Mouse (Mus musculus) embryonic facial prominence, embryonic 15.5 days (tissue): Measurements from ENCODE around the gene Trim80. TPM values are rescaled to one million over a fixed set of nuclear protein-coding genes. Genes with fewer than 3 reads are reported as not detected.
A peak's percentile ranks its signal among the peaks of the same experiment; 100 is the strongest.

Experiments
- ATAC-seq: fragments of 200-750 bp; cut with Nextera tagmentation; 2 replicates; pipeline ENCODE4 v1.8.0; 2017; ENCODE audit warnings: low read depth, moderate TSS enrichment; ENCODE audit not compliant: insufficient number of reproducible peaks, low FRiP score, low TSS enrichment
- H3K27ac ChIP-seq: fragments of 300-500 bp; sonication (generic); replicated peaks from 2 replicates; pipeline ENCODE4 v1.5.1; 2015; ENCODE audit warnings: mild to moderate bottlenecking, inconsistent platforms
- H3K27me3 ChIP-seq: fragments of 300-500 bp; sonication (generic); 2 replicates; pipeline ENCODE4 v1.6.1; 2015; ENCODE audit warnings: inconsistent platforms
- H3K36me3 ChIP-seq: fragments of 300-500 bp; sonication (generic); 2 replicates; pipeline ENCODE4 v1.6.1; 2015; ENCODE audit warnings: mild to moderate bottlenecking, inconsistent platforms
- H3K4me1 ChIP-seq: fragments of 300-500 bp; sonication (generic); 2 replicates; pipeline ENCODE4 v1.6.1; 2015; ENCODE audit warnings: inconsistent platforms
- H3K4me2 ChIP-seq: fragments of 300-500 bp; sonication (generic); replicated peaks from 2 replicates; pipeline ENCODE4 v1.6.1; 2015; ENCODE audit warnings: mild to moderate bottlenecking, inconsistent platforms
- H3K4me3 ChIP-seq: fragments of 300-500 bp; sonication (generic); replicated peaks from 2 replicates; pipeline ENCODE4 v1.5.1; 2015; ENCODE audit warnings: mild to moderate bottlenecking, inconsistent platforms
- H3K9ac ChIP-seq: fragments of 300-500 bp; sonication (generic); 2 replicates; pipeline ENCODE4 v1.6.1; 2015; ENCODE audit warnings: inconsistent platforms
- H3K9me3 ChIP-seq: fragments of 300-500 bp; sonication (generic); replicated peaks from 2 replicates; pipeline ENCODE4 v1.6.1; 2016; ENCODE audit warnings: inconsistent platforms
- WGBS: fragments of 180-500 bp; shearing (Covaris S2); methylation state at CpG from one replicate; pipeline ENCODE4 v1.1.7; 2015; 5-methylcytosine and 5-hydroxymethylcytosine counted together
- polyA plus RNA-seq: library from polyadenylated mRNA; unstranded; fragments of >200 nt; fragmentation: Nextera tagmentation; extraction: Ambion mirVana; gene quantifications from 2 replicates; pipeline ENCODE4 v1.2.1, GENCODE M21; 2015

Gene Trim80
- polyA plus RNA-seq, 1 experiment from 2014 or later = not detected

DNA sequence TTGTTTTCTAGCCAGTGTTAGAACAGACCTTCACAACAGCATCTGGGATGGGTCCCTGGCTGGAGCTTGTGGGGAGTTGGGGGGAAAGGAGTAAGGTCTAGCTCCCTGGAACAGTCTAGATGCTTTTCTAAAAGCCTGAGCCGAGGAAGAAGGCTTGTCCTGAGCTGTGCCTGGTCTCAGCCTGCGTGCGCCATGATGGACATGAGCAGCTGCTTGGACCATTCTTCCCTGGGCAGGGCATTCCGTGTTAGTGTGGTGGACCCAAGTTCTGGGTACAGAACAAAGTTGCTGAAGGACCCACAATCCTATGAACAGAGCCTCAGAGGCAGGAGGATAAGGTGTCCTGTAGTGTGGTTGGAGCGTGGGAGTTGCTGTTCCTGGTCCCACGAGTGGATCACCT lies 9.8 kb upstream of the Trim80 start:
- H3K9ac ChIP-seq = no peak overlapping the region
- H3K4me1 ChIP-seq = peaks cover 15% of the 10 kb centered on the region
- no peaks in the 10 kb centered on the region for H3K27me3 ChIP-seq
- ATAC-seq = no peak
- H3K36me3 ChIP-seq = peaks cover 50% of the 10 kb centered on the region
- whole genome bisulfite sequencing = 80% methylated on average over 6 of the region's 6 CpGs
- no peak overlapping the region for H3K4me2 ChIP-seq
- H3K4me3 ChIP-seq = no peak overlapping the region
- H3K9me3 ChIP-seq = no peaks in the 10 kb centered on the region
- no peak overlapping the region for H3K27ac ChIP-seq

DNA sequence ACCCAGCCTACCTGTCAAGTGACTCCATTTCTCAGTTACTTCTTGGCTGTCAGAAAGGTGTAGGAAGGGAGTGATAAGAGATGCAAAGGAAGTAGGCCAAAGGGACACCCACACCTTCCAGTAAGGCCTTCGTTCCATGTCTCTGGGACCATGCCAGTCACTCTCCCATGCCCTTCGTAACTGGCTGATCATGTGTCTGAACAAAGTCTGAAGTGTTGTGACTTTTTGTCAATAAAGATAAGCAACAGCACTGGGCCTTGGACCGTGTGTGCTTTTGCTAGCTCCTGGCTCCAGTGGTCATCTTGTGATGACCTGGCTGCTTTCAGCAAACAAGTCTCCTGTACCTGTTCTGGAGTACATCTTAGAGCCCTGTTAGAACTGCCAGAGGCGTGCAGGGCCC lies 7.5 kb upstream of the Trim80 start:
- Histone ChIP-seq H3K27me3 (no peaks in the 10 kb centered on the region), H3K4me1 (peaks cover 17% of the 10 kb centered on the region), H3K27ac (no peak overlapping the region), H3K9me3 (no peaks in the 10 kb centered on the region), H3K36me3 (peaks cover 39% of the 10 kb centered on the region), H3K4me2 (no peak overlapping the region), H3K4me3 (no peak overlapping the region), H3K9ac (no peak overlapping the region)
- no peak for ATAC-seq
- 79% methylated on average over 4 of the region's 4 CpGs for WGBS

DNA sequence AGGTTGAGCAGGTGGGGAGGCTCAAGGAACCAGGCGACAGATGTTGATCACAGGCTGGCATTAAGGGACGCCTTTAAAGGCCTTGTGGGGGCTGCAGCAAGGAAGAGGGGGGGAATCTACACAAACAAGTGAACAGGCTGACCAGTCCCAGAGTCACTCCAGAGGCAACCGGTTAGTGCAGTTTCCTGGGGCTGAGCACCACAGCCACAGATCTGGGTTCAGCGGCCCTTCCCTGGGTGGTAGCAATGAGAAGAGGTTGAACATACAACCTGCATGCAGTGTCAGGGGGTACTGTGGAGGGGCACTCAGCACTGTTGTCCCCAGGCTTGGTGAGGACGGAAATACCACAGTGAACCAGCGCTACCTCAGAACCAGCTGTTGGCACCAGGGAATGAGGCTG lies 7.0 kb upstream of the Trim80 start:
- H3K9ac ChIP-seq = no peak overlapping the region
- peaks cover 39% of the 10 kb centered on the region for H3K36me3 ChIP-seq
- no peaks in the 10 kb centered on the region for H3K27me3 ChIP-seq
- H3K4me2 ChIP-seq = no peak overlapping the region
- peaks cover 14% of the 10 kb centered on the region for H3K4me1 ChIP-seq
- no peak overlapping the region for H3K4me3 ChIP-seq
- no peaks in the 10 kb centered on the region for H3K9me3 ChIP-seq
- H3K27ac ChIP-seq = no peak overlapping the region
- WGBS = 81% methylated on average over 6 of the region's 6 CpGs
- no peak for ATAC-seq

DNA sequence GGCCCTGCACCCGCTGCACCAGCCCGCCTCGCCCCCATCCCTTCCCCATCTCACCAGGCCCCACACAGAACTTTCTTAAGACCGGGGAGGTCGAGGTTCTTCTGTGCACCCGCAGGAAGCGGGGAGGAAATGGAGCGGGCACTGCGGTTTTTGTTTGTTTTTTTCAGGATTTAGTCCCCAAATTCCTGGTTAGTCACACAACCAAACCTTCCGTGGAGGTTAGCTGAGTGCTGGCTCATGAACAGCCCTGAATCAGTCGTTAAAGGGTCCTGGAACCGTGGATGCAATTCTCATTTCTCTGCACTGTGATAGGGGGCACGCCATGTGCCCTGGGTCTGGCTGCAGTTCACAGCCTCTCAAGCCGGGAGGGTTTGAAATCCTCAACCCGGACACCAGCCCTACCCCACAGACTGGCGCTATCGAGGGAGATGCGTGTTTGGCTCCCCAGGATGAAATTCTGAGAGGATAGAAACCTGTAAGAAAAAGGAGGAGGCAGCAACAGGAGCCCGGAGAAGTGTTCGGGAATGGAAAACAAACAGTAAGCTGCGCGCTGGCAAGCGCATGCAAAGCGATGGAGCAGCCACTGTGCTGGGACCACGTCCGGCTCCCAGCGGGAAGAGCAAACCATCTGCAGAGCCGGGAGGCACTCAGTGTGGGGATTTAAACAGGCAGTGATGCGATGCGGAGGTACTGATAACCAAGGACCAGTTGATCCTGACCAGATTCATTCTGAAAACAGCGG lies 4.6 kb upstream of the Trim80 start:
- H3K27ac ChIP-seq = no peak overlapping the region

DNA sequence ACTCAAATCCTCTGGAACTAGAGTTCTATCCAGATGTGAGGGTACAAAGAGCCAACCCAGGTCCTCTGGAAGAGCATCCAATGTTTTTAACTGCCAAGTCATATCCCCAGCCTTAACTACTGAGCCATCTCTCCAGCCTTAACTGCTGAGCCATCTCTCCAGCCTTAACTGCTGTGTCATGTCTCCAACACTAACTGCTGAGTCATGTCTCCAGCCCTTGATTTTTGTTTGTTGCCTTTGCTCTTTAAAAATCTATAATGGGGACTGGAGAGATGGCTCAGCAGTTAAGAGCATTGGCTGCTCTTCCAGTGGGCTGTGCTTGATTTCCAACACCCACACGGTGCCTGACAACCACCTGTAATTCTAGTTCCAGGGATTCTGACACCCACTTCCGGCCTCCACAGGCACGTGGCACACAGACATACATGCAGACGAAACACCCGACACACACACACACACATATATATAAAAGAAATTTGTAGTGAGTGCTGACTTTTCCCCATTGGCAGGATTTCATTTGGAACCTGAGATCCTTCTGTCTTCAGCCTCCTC lies 2.7 kb upstream of the Trim80 start:
- 63% methylated on average over 5 of the region's 5 CpGs for WGBS
- no peaks in the 10 kb centered on the region for H3K9me3 ChIP-seq
- no peak overlapping the region for H3K27ac ChIP-seq
- H3K4me2 ChIP-seq = no peak overlapping the region
- H3K4me1 ChIP-seq = peaks cover 20% of the 10 kb centered on the region
- H3K36me3 ChIP-seq = peaks cover 4% of the 10 kb centered on the region; the same call in 1 of the 2 replicates
- ATAC-seq = no peak
- H3K9ac ChIP-seq = no peak overlapping the region
- H3K27me3 ChIP-seq = no peaks in the 10 kb centered on the region
- no peak overlapping the region for H3K4me3 ChIP-seq

More for the DNA sequence above, 4.6 kb upstream of the Trim80 start:
- Histone ChIP-seq H3K4me2 (peak overlapping the region; percentile 57), H3K4me3 (peak overlapping the region; percentile 32), H3K27me3 (no peaks in the 10 kb centered on the region), H3K9ac (peak overlapping the region; percentile 15; the same call in 1 of the 2 replicates), H3K4me1 (peaks cover 14% of the 10 kb centered on the region), H3K9me3 (no peaks in the 10 kb centered on the region), H3K36me3 (peaks cover 22% of the 10 kb centered on the region)
- ATAC-seq = no peak
- WGBS = 4% methylated on average over 31 of the region's 31 CpGs

DNA sequence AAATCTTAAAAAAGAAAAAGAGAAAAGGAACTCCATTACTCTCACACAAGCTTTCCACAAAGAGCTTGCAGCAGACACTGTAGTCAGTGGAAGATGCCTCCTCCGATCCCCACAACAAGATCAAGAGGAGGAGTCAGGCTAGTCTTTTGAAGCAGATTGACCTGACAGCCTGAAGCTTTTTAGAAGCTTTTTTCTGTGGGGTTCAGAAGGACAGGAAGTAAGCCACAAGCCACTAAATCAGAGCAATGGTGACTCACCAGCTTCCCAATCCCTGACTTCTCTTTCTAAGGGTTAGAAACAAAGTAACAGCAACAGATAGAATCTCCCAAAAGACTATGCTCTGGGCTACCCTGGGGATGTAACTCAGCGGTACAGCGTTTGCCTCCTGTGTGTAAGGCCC lies 1.0 kb upstream of the Trim80 start:
- Histone ChIP-seq H3K9ac (no peak overlapping the region), H3K36me3 (no peaks in the 10 kb centered on the region), H3K27me3 (no peaks in the 10 kb centered on the region), H3K27ac (no peak overlapping the region), H3K9me3 (no peaks in the 10 kb centered on the region), H3K4me1 (peaks cover 20% of the 10 kb centered on the region), H3K4me3 (no peak overlapping the region), H3K4me2 (no peak overlapping the region)
- 83% methylated on average over 3 of the region's 3 CpGs for WGBS
- ATAC-seq = no peak

DNA sequence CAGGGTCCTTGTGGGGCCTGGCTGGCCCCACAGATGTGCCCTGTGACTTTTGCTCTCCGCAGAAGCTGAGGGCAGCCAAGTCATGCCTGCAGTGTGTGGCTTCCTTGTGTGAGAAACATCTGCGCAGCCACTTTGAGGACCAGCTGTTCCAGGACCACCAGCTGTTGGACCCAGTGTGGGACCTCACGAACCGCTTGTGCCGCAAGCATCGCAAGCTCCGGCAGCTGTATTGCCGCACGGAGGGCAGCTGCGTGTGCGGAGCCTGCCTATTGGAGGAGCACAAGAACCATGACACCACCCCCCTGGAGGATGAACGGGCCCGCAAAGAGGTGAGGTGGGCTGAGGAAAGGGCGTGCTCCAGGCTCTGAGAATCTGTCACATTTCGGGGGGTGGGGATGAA lies 1.1 kb downstream of the Trim80 start:
- 42% methylated on average over 15 of the region's 15 CpGs for WGBS

DNA sequence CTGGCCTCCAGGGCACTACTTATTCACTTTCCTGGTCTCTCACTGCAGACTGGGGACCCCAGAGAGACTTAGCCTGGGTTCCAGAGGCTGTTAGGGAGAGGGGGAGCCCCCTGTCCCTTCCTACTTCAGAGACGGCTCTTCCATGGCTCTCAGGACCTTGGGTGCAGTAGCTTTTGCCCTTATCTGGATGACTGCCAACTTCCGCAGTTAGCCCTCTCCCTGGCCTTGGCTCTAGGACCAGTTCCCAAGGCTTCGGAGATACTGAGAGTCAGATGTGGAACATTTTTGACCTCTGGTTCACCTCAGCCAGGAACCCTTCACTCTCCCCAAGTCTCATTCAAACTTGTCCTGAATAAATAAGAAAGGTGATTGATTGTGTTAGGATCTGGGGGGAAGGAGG lies 6.6 kb downstream of the Trim80 start:
- H3K9ac ChIP-seq = no peak overlapping the region
- WGBS = 58% methylated on average over 3 of the region's 3 CpGs
- H3K4me1 ChIP-seq = no peaks in the 10 kb centered on the region
- no peaks in the 10 kb centered on the region for H3K36me3 ChIP-seq
- H3K27me3 ChIP-seq = no peaks in the 10 kb centered on the region
- no peak overlapping the region for H3K4me3 ChIP-seq
- H3K27ac ChIP-seq = no peak overlapping the region
- H3K9me3 ChIP-seq = no peaks in the 10 kb centered on the region
- no peak for ATAC-seq
- H3K4me2 ChIP-seq = no peak overlapping the region

More for the DNA sequence above, 1.1 kb downstream of the Trim80 start:
- Histone ChIP-seq H3K9me3 (no peaks in the 10 kb centered on the region), H3K27me3 (no peaks in the 10 kb centered on the region), H3K4me2 (no peak overlapping the region), H3K4me3 (no peak overlapping the region), H3K9ac (no peak overlapping the region), H3K4me1 (peaks cover 6% of the 10 kb centered on the region), H3K36me3 (no peaks in the 10 kb centered on the region), H3K27ac (no peak overlapping the region)
- ATAC-seq = 0 out of 2 replicates have a peak, but pooled peaks have one; percentile 29

DNA sequence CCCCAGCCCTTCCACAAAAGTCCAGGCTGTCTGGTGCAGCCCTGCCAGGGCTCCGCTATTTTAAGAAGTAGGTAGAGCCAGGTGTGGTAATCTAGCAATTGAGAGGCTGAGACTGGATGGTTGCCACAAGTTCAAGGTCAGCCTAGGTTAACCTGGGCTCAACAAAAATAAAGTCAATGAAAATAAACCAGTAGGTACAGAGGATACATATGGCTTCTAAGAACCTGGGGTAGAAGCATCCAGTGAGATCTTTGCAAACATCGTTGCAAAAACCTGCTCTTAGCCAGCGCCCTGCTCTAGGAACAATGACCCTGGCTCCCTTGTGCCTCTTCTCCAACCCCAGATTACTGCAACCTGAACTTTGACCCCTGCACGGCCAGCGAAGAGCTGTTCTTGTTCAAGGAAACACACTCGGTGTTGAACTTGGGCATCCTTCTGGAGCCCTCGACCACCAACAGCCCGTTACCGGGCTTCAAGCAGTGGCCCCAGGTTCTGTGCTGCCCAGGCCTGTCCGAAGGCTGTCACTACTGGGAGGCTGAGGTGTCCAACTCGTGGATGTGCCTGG lies 7.1 kb downstream of the Trim80 start:
- H3K9ac ChIP-seq = no peak overlapping the region
- no peak overlapping the region for H3K27ac ChIP-seq
- H3K36me3 ChIP-seq = no peaks in the 10 kb centered on the region
- no peaks in the 10 kb centered on the region for H3K4me1 ChIP-seq
- no peak overlapping the region for H3K4me3 ChIP-seq
- ATAC-seq = 0 out of 2 replicates have a peak, but pooled peaks have one; percentile 40
- H3K9me3 ChIP-seq = no peaks in the 10 kb centered on the region
- WGBS = 81% methylated on average over 11 of the region's 11 CpGs
- no peaks in the 10 kb centered on the region for H3K27me3 ChIP-seq
- H3K4me2 ChIP-seq = no peak overlapping the region

DNA sequence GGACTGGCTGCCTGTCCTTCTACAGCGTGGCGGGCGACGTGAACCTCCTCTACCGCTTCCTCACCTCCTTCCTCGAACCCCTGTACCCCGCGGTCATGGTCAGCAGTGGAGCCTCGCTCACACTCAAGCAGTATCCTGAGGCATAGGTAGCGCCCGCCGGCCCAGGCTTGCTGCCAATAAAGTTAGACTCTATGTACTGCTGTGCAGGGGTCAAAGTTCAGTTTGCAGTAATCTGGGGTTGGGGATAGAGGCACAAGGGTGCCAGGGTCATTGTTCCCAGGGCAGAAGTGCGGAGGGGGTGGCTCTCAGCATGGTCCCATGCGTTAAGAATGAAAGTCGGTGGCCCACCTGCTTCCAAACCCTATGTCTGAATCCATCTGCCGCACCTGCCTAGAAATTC lies 7.7 kb downstream of the Trim80 start:
- H3K4me2 ChIP-seq = no peak overlapping the region
- no peaks in the 10 kb centered on the region for H3K9me3 ChIP-seq
- ATAC-seq = 0 out of 2 replicates have a peak, but pooled peaks have one; percentile 18
- no peaks in the 10 kb centered on the region for H3K4me1 ChIP-seq
- no peaks in the 10 kb centered on the region for H3K27me3 ChIP-seq
- no peak overlapping the region for H3K27ac ChIP-seq
- WGBS = 87% methylated on average over 16 of the region's 16 CpGs
- no peak overlapping the region for H3K4me3 ChIP-seq
- H3K36me3 ChIP-seq = no peaks in the 10 kb centered on the region
- H3K9ac ChIP-seq = no peak overlapping the region

DNA sequence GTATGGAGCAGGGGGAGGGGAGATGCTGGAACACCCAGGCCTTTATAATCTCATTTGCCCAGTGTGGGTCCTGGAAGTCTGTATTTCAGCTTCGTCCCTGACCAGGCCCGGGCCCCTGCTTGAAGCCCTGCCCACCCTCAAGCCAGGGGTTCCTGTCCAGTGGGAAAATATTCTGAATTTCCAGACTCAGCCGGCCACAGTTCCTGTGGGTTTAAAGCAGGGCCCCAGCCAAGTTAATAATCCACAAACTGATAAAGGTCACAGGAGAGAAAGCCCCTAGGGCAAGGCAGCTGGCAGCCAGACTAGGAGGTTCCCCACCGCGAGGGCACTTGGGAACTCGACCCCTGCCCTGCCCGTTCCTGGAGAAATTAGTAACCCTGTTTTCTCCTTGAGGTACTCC lies 8.7 kb downstream of the Trim80 start:
- no peak for ATAC-seq
- WGBS = 24% methylated on average over 7 of the region's 7 CpGs
- H3K9me3 ChIP-seq = no peaks in the 10 kb centered on the region
- H3K4me2 ChIP-seq = no peak overlapping the region
- H3K27me3 ChIP-seq = no peaks in the 10 kb centered on the region
- H3K9ac ChIP-seq = no peak overlapping the region
- no peak overlapping the region for H3K4me3 ChIP-seq
- H3K4me1 ChIP-seq = no peaks in the 10 kb centered on the region
- no peaks in the 10 kb centered on the region for H3K36me3 ChIP-seq
- no peak overlapping the region for H3K27ac ChIP-seq
